Mouse (Mus musculus) lung, adult 2 months (tissue): ENCODE measurements around the gene Hoxa10.

Experiments used
- CTCF ChIP-seq: fragments of 200-500 bp; IDR thresholded peaks from 2 replicates; pipeline ENCODE4 v1.5.1; 2011; ENCODE audit warnings: mild to moderate bottlenecking, low read length, control low read depth; ENCODE audit not compliant: insufficient read depth
- POLR2A ChIP-seq: fragments of 200-500 bp; IDR thresholded peaks from 2 replicates; pipeline ENCODE4 v1.6.1; 2011; ENCODE audit warnings: low read depth, mild to moderate bottlenecking, control low read depth, low read length, borderline replicate concordance; ENCODE audit errors: extremely low read depth

- no peak for TF ChIP-seq CTCF
- TF ChIP-seq POLR2A = no peak
Measured at GRCm38 (mm10) chr6:52203121-52203370, 37.6 kb downstream of the Hoxa10 start.
